In genomic region chr17:72857677-72858633, GRCm38 (mm10) we compare ENCODE assay signal across 9 mouse cellular contexts. TPM values are rescaled to one million over a fixed set of nuclear protein-coding genes. Genes with fewer than 3 reads are reported as not detected.
A peak's percentile ranks its signal among the peaks of the same experiment; 100 is the strongest.
DNase-seq lines count a peak whose midpoint lies in the region; ATAC-seq lines count a peak whose summit lies in the region.
"Had no signal": no experiment of that assay in that cellular context is flagged by ENCODE, and none has a peak within 500 bp of the region (broad histone marks: within the 10 kb centered on the region; RNA-seq: fewer than 3 reads in every experiment).

No protein-coding gene starts in this region.

- peak; percentile 59 for ATAC-seq in intestine, embryonic 16.5 days
- peak; percentile 86 for ATAC-seq in midbrain, embryonic 13.5 days

- H3K4me3 ChIP-seq in intestine, embryonic 16.5 days (ENCODE audit: low read length), result no peak overlapping the region
- H3K4me3 ChIP-seq in midbrain, embryonic 13.5 days (replicated peaks), result no peak overlapping the region
- H3K4me3 ChIP-seq: limb, embryonic 12.5 days had no signal

- no peaks in the 10 kb centered on the region for H3K36me3 ChIP-seq in intestine, embryonic 16.5 days (ENCODE audit: control insufficient read depth, insufficient read depth, low read length)
- no peaks in the 10 kb centered on the region for H3K36me3 ChIP-seq in midbrain, embryonic 13.5 days
- H3K36me3 ChIP-seq: limb, embryonic 12.5 days had no signal

- H3K27ac ChIP-seq in intestine, embryonic 16.5 days (ENCODE audit: low read length), result no peak overlapping the region
- no peak overlapping the region for H3K27ac ChIP-seq in midbrain, embryonic 13.5 days
- H3K27ac ChIP-seq: limb, embryonic 12.5 days had no signal

- intact Hi-C loops in left cerebral cortex, postnatal 25 days (cut with DNase I), result loop anchor here (1.0 to 10.0 kb wide), 3 partner anchors 59 to 1027 kb away; partner anchors contain the start of gene Lbh

- H3K4me1 ChIP-seq in intestine, embryonic 16.5 days (ENCODE audit: control insufficient read depth, insufficient read depth, low read length), result no peaks in the 10 kb centered on the region
- H3K4me1 ChIP-seq in midbrain, embryonic 13.5 days (replicated peaks), result no peaks in the 10 kb centered on the region
- H3K4me1 ChIP-seq: limb, embryonic 12.5 days had no signal

- H3K4me2 ChIP-seq in intestine, embryonic 16.5 days (ENCODE audit: low read depth, low read length), result no peak overlapping the region
- no peak overlapping the region for H3K4me2 ChIP-seq in midbrain, embryonic 13.5 days (replicated peaks)
- H3K4me2 ChIP-seq: limb, embryonic 12.5 days had no signal

- 54% methylated on average over 13 of the region's 13 CpGs for WGBS in intestine, embryonic 16.5 days
- 58% methylated on average over 13 of the region's 13 CpGs for WGBS in midbrain, embryonic 13.5 days

- DNase-seq in gastrocnemius, adult 18-20 months (ENCODE audit: low spot score), result peak; percentile 30
- no peak for DNase-seq in gastrocnemius, postnatal 25 days
- DNase-seq in cerebellum, adult 9-10 months, result peak; percentile 47
- DNase-seq in frontal cortex, adult 2 months (ENCODE audit: extremely low spot score in 1 of 2, low spot score in 1 of 2), result peak; percentile 21 to 85
- DNase-seq in left cerebral cortex, postnatal 25 days (ENCODE audit: low spot score in 2 of 2), result peak; percentile 61 to 70
- DNase-seq in spleen, adult 12 weeks (ENCODE audit: low spot score), result peak; percentile 15

- H3K9me3 ChIP-seq in intestine, embryonic 16.5 days (ENCODE audit: control insufficient read depth, low read length), result no peaks in the 10 kb centered on the region
- no peaks in the 10 kb centered on the region for H3K9me3 ChIP-seq in midbrain, embryonic 13.5 days
- H3K9me3 ChIP-seq: limb, embryonic 12.5 days had no signal

- no peaks in the 10 kb centered on the region for H3K27me3 ChIP-seq in intestine, embryonic 16.5 days (replicated peaks; ENCODE audit: control insufficient read depth, insufficient read depth, low read length)
- H3K27me3 ChIP-seq in midbrain, embryonic 13.5 days, result no peaks in the 10 kb centered on the region

- no peak overlapping the region for H3K9ac ChIP-seq in intestine, embryonic 16.5 days (ENCODE audit: low read depth, low read length)
- H3K9ac ChIP-seq in midbrain, embryonic 13.5 days (replicated peaks), result no peak overlapping the region
- H3K9ac ChIP-seq: limb, embryonic 12.5 days had no signal

RNA-seq across cellular contexts. Expression of gene Ypel5, which starts 21.7 kb away (rescaled TPM):
- total RNA-seq in gastrocnemius, adult 18-20 months (2021), result 10 to 100 TPM; 30.2 to 30.7 TPM
- total RNA-seq in gastrocnemius, postnatal 25 days (2021), result 10 to 100 TPM; 25.6 to 27.5 TPM
- 105 and 109 TPM in 2 replicates for polyA plus RNA-seq in frontal cortex, adult 2 months (2012; rRNA removed)
- polyA plus RNA-seq in intestine, embryonic 16.5 days (2015; fragmentation: Nextera tagmentation; extraction: Ambion mirVana), result 37.4 and 43.2 TPM in 2 replicates
- 10 to 100 TPM; 83.5 to 91.9 TPM for total RNA-seq in left cerebral cortex, postnatal 25 days (2021)
- polyA plus RNA-seq in midbrain, embryonic 13.5 days (2015; fragmentation: Nextera tagmentation; extraction: Ambion mirVana), result 103 and 109 TPM in 2 replicates
